Mouse (Mus musculus) hindbrain, embryonic 16.5 days (tissue): ENCODE data around the gene Lamc2. TPM values are rescaled to one million over a fixed set of nuclear protein-coding genes. Genes with fewer than 3 reads are reported as not detected.

Experiments
- ATAC-seq: fragments of 200-750 bp; cut with Nextera tagmentation; 2 replicates; pipeline ENCODE4 v1.8.0; 2017; ENCODE audit warnings: moderate TSS enrichment, moderate library complexity
- H3K27ac ChIP-seq: fragments of 300-500 bp; sonication (generic); 2 replicates; pipeline ENCODE4 v1.5.1; 2014; ENCODE audit warnings: low read depth, mild to moderate bottlenecking, control low read depth, low read length, moderate library complexity
- H3K27me3 ChIP-seq: fragments of 300-500 bp; sonication (generic); replicated peaks from 2 replicates; pipeline ENCODE4 v1.6.1; 2014; ENCODE audit warnings: low read length; ENCODE audit not compliant: control insufficient read depth, insufficient read depth
- H3K36me3 ChIP-seq: fragments of 300-500 bp; sonication (generic); 2 replicates; pipeline ENCODE4 v1.6.1; 2014; ENCODE audit warnings: mild to moderate bottlenecking, low read length, moderate library complexity, mixed read lengths; ENCODE audit not compliant: control insufficient read depth, insufficient read depth
- H3K4me1 ChIP-seq: fragments of 300-500 bp; sonication (generic); 2 replicates; pipeline ENCODE4 v1.6.1; 2014; ENCODE audit warnings: low read depth, low read length; ENCODE audit not compliant: control insufficient read depth, insufficient read depth
- H3K4me2 ChIP-seq: fragments of 300-500 bp; sonication (generic); 2 replicates; pipeline ENCODE4 v1.6.1; 2014; ENCODE audit warnings: mild to moderate bottlenecking, low read length, control low read depth, moderate library complexity
- H3K4me3 ChIP-seq: fragments of 300-500 bp; sonication (generic); 2 replicates; pipeline ENCODE4 v1.5.1; 2014; ENCODE audit warnings: mild to moderate bottlenecking, low read length, control low read depth, moderate library complexity
- H3K9ac ChIP-seq: fragments of 300-500 bp; sonication (generic); 2 replicates; pipeline ENCODE4 v1.6.1; 2014; ENCODE audit warnings: low read depth, mild to moderate bottlenecking, control low read depth, low read length, moderate library complexity
- H3K9me3 ChIP-seq: fragments of 300-500 bp; sonication (generic); 2 replicates; pipeline ENCODE4 v1.6.1; 2014; ENCODE audit warnings: mild to moderate bottlenecking, low read length, moderate library complexity; ENCODE audit not compliant: control insufficient read depth
- WGBS: fragments of 180-500 bp; shearing (Covaris S2); extraction: QIAGEN DNeasy Blood & Tissue Kit; methylation state at CpG from one replicate; pipeline ENCODE4 v1.1.7; 2014; 5-methylcytosine and 5-hydroxymethylcytosine counted together
- polyA plus RNA-seq: library from polyadenylated mRNA; unstranded; fragments of >200 nt; fragmentation: Nextera tagmentation; extraction: Ambion mirVana; gene quantifications from 2 replicates; pipeline ENCODE4 v1.2.1, GENCODE M21; 2015

The Lamc2 gene
- polyA plus RNA-seq, 1 experiment from 2014 or later, result 2.5 TPM

DNA sequence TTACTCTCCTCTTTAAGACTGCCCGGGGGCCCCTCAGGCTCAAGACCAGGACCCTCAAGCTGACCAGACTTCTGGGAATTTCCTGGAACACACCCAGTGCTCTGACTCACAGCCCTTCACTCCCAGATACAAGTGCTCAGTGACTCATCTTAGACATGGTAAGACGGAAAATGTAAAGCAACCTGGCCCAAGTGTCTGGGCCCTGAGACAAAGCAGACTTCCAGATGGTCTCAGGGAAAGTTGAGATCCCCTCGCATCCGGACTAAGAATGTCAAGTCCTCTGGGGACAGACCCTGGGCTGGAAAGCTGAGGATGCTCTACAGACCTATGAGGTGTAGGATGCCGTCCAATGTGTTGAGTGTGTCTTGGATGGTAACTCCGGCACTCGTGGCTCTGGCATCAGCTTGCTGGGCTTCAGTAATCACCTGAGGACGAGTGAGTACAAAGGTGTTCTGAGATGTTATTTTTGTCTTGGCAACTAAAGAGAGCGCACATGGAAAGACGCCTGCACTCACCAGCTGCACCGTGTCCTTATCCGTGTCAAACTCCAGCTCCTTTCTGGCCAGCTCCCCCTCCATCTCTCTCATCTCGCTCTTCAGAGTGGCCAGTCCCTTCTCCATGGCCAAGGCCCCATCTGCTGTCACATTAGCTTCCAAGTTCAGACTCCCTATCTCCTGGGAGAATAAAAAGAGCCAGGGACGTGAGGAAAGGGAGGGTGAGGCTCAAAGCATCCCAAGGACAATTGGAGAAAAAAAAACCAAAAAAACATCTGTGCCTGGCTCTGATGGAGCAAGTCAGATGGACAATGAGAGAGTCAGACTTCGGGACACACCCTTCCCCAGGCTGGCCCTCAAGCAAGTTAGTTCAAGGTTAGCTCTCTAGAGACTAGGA lies 59.5 kb downstream of the Lamc2 start:
- no peaks in the 10 kb centered on the region for H3K9me3 ChIP-seq
- no peak overlapping the region for H3K4me2 ChIP-seq
- H3K4me3 ChIP-seq, result no peak overlapping the region
- no peak overlapping the region for H3K27ac ChIP-seq
- no peak overlapping the region for H3K9ac ChIP-seq
- no peak for ATAC-seq
- 83% methylated on average over 15 of the region's 15 CpGs for WGBS
- H3K36me3 ChIP-seq, result no peaks in the 10 kb centered on the region
- no peaks in the 10 kb centered on the region for H3K27me3 ChIP-seq
- no peaks in the 10 kb centered on the region for H3K4me1 ChIP-seq

DNA sequence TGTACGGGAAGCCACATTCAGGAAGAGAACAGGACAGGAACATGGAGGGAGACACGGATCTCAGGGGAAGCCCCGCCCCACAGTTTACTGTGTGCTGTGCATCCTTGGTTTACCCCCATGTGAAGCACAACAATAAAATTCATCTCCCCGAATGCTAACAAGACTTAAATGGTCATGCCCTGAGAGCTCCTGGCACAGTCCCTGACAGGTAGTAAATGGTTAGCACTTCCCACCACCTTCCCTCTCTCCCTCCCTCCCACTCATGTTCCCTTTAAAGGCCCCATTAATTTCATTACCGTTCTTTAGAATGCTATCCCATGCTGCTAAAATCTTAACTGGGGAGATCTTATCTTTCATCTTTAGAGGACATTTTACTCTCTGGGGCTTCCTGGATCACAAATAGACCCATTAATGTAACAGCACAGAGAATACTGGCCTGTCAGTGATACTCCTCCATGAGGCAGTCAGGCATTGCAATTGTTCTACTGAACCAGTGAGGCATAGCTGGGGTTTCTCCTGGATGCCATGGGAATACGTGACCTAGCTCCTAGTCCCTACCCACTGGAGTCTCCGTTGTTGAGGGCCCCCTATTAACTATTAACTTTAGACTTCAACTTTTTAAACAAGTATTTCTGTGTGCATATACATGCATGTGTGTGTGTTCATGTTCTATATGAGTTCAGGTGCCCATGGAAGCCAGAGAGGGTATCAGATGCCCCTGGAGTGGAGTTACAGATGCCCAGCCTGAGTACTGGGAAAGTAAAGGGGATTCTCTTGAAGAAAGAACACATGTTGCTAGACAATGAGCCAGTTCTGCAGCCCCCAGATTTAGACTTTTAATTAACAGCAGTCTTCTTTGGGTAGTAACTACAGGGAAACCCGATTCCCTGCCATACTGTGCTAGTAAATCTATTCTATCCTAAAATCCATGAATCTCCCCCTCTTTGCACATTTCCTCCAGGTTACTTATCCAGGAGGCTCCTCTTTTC lies 60.7 kb downstream of the Lamc2 start:
- Histone ChIP-seq H3K9me3 (no peaks in the 10 kb centered on the region), H3K27ac (no peak overlapping the region), H3K27me3 (no peaks in the 10 kb centered on the region), H3K4me2 (no peak overlapping the region), H3K36me3 (no peaks in the 10 kb centered on the region), H3K4me1 (no peaks in the 10 kb centered on the region), H3K4me3 (no peak overlapping the region), H3K9ac (no peak overlapping the region)
- 82% methylated on average over 8 of the region's 8 CpGs for WGBS
- no peak for ATAC-seq

DNA sequence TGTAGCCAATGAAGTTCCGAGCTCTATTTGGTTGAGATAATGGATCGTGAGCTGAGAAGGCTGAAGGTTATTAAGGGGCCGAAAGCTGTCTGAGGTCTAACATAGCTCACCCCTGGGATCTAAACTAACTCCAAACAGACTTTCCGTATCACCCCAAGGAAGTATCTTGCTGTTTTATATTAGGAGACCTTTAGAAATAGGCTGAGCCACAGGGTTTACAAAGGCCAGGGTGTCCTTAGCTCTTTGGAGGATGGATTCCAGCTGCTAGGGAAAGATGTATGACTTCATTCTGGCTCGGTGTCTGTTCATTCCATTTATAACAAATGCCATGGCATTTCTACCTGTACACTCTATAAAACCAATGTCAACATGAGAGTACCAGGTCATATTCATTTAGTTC lies 61.7 kb downstream of the Lamc2 start:
- no peak overlapping the region for H3K4me2 ChIP-seq
- H3K27ac ChIP-seq, result no peak overlapping the region
- ATAC-seq, result no peak
- no peaks in the 10 kb centered on the region for H3K9me3 ChIP-seq
- no peaks in the 10 kb centered on the region for H3K27me3 ChIP-seq
- H3K4me3 ChIP-seq, result no peak overlapping the region
- H3K4me1 ChIP-seq, result no peaks in the 10 kb centered on the region
- no peak overlapping the region for H3K9ac ChIP-seq
- H3K36me3 ChIP-seq, result no peaks in the 10 kb centered on the region
- 89% methylated on average over 5 of the region's 5 CpGs for WGBS

DNA sequence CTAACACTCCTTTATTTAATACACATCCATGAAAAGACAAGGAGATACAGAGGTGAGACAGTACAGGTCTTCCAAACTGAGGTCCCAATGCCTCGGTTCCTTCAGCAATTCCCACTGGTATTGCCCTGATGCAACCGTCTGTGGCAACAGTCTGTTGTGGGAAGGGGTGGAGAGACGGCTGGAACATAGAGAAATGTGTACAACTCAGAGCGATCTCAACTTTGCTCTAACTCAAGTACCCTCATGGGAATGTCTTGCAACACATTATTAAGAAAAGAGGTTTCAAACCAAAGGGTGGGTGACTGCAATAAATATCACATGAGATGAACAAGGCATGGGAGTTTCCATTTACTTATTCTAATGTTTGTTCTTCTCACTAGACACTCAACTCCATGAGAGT lies 63.5 kb downstream of the Lamc2 start:
- no peak overlapping the region for H3K4me3 ChIP-seq
- WGBS, result 92% methylated on average over 4 of the region's 4 CpGs
- no peaks in the 10 kb centered on the region for H3K27me3 ChIP-seq
- H3K9me3 ChIP-seq, result no peaks in the 10 kb centered on the region
- H3K4me2 ChIP-seq, result no peak overlapping the region
- H3K27ac ChIP-seq, result no peak overlapping the region
- H3K36me3 ChIP-seq, result no peaks in the 10 kb centered on the region
- ATAC-seq, result no peak
- H3K4me1 ChIP-seq, result no peaks in the 10 kb centered on the region
- no peak overlapping the region for H3K9ac ChIP-seq

DNA sequence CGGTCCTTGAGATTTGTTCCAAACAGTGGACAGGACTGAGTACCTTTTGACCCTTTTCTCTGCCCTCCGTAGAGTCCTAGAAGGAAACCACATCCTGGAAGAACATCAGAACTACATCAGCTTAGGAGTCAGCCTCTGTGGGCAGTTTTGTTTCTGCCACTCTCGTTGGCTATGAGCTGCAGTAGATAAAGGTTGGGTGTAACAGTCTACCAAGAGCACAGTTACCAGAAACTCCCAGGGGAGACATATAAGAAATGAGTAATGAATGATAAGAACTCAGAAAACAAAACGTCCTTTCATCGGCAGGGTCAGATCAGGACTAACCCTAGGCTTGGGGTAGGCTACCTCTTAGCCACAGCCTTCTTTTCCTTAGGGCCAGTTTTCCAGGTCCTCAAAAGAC lies 64.9 kb downstream of the Lamc2 start:
- Histone ChIP-seq H3K27ac (no peak overlapping the region), H3K9me3 (no peaks in the 10 kb centered on the region), H3K4me3 (no peak overlapping the region), H3K36me3 (no peaks in the 10 kb centered on the region), H3K9ac (no peak overlapping the region), H3K4me1 (no peaks in the 10 kb centered on the region), H3K4me2 (no peak overlapping the region), H3K27me3 (no peaks in the 10 kb centered on the region)
- WGBS, result 92% methylated on average over 5 of the region's 5 CpGs
- no peak for ATAC-seq

DNA sequence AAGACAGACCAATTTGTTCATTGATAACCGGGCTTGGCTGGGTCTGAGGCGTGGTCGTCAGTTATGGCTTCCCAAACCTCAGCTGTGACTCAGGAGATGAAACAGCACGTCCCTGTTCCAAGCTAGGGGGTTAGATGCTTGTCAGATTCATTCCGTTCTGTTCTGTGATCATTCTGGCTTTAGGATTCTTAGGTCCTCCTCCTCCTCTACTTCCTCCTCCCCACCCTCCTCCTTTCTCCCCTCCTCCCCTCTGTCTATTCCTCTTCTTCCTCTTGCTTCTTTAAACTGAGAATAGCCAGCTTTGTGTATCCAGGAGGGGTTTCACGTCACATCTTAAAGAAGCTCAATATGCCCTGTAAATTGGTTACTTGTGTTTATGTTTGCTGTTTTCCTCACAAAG lies 65.7 kb downstream of the Lamc2 start:
- ATAC-seq, result no peak
- Histone ChIP-seq H3K9me3 (no peaks in the 10 kb centered on the region), H3K4me1 (no peaks in the 10 kb centered on the region), H3K27me3 (no peaks in the 10 kb centered on the region), H3K36me3 (no peaks in the 10 kb centered on the region), H3K27ac (no peak overlapping the region), H3K4me2 (no peak overlapping the region), H3K4me3 (no peak overlapping the region), H3K9ac (no peak overlapping the region)
- 75% methylated on average over 6 of the region's 6 CpGs for WGBS

DNA sequence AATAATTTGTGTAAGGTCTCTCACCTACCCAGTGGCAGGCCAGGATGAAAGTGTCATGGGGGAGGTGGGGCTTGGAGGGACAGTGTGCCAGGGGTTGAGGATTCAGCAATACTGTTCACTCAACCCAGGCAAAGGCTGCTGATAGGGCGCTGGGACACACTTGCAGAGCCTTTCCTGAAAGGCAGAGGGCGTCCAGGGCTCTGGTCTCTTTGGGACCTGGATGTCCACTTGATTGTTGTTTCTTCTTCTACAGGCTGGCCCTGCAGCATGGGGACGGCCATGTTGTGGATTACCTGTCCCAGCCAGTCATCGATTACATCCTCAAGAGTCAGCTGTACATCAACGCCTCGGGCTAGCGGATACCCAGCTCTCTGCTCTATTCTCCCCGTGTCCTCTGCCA lies 70.9 kb downstream of the Lamc2 start:
- no peaks in the 10 kb centered on the region for H3K9me3 ChIP-seq
- no peak overlapping the region for H3K4me2 ChIP-seq
- 92% methylated on average over 8 of the region's 8 CpGs for WGBS
- no peak overlapping the region for H3K27ac ChIP-seq
- no peak overlapping the region for H3K4me3 ChIP-seq
- H3K27me3 ChIP-seq, result no peaks in the 10 kb centered on the region
- H3K4me1 ChIP-seq, result no peaks in the 10 kb centered on the region
- ATAC-seq, result no peak
- H3K36me3 ChIP-seq, result peaks cover 4% of the 10 kb centered on the region
- no peak overlapping the region for H3K9ac ChIP-seq

DNA sequence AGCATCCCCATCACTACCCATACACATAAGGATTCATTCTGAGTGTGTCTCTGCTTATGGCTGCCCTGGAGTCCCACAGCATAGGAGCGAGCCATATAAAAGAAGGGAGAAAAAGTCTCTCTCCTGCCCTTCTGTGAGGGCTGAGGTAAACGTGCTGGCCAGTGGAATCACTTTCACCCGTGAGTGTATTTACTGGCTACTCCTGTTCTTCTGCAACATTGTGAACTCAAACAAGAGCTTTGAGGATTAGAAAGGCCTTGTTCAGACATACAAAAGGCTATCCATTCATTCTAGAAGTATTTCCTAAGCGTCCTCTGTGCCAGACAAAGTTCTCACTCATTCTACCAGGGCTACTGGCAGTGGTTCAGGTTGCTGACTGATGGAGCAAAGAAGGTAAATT lies 74.7 kb downstream of the Lamc2 start:
- Histone ChIP-seq H3K27ac (no peak overlapping the region), H3K4me3 (no peak overlapping the region), H3K9me3 (no peaks in the 10 kb centered on the region), H3K36me3 (peaks cover 4% of the 10 kb centered on the region), H3K4me2 (no peak overlapping the region), H3K4me1 (peaks cover 5% of the 10 kb centered on the region; the same call in 1 of the 2 replicates), H3K9ac (no peak overlapping the region), H3K27me3 (no peaks in the 10 kb centered on the region)
- WGBS, result 67% methylated on average over 4 of the region's 4 CpGs
- no peak for ATAC-seq

DNA sequence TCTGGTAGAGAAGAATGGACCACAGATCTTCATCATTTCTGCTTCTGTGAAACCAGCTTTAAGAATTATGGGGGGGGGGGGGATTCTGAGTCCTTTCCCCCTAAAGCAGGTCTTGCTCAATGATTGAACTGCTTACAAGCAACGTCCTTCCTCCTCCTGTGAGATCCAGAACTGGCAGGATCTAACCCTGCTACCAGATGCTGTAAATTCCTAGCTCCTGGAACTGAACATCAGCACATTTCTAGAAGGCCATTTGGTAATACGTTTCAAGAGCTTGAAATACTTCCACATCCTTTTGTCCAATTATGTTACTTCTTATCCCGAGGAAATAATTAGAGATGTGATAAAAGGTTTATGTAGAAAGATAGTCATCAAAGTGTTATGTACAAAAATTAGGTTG lies 76.4 kb downstream of the Lamc2 start:
- Histone ChIP-seq H3K27ac (no peak overlapping the region), H3K4me2 (no peak overlapping the region), H3K4me1 (peaks cover 5% of the 10 kb centered on the region; the same call in 1 of the 2 replicates), H3K9ac (no peak overlapping the region), H3K27me3 (no peaks in the 10 kb centered on the region), H3K9me3 (no peaks in the 10 kb centered on the region), H3K4me3 (no peak overlapping the region), H3K36me3 (peaks cover 4% of the 10 kb centered on the region)
- 66% methylated on average over 3 of the region's 3 CpGs for WGBS
- ATAC-seq, result no peak
